Mouse (Mus musculus) mature B cell (primary cell): ENCODE data around the gene Gigyf1.

Source experiments
- in situ Hi-C: fragments of 300-500 bp; cut with MboI; formaldehyde crosslinking; loops from 2 replicates; pipeline ENCODE4 v1.14.3; 2019

Gene Gigyf1

GRCm38 (mm10) chr5:137533117-137533827 is 14.9 kb downstream of the Gigyf1 start, which contains the start of the genes Epo and Gnb2:
Epo (minus strand) TSS chr5:137533242.
Gnb2 (minus strand) TSS chr5:137533510.
- in situ Hi-C loops, result no loop called here

DNA sequence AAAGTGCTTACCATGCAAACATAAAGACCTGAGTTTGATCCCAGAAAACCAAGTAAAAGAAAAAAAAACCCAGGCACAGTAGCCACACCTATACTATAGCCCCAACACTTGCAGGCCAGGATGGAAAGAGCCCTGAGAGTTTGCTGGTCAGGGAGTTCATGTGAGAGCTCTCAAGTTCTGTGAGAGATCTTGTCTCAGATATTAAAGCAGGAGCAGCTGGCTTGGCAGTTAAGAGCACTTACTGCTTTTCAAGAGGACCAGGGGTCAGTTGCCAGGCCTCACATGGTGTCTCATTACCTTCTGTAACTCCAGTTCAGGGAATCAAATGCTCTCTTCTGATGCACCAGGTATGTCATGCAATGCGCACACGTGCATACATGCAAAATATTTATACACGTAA is 16.4 kb downstream of the Gigyf1 start:
- in situ Hi-C loops, result no loop called here

DNA sequence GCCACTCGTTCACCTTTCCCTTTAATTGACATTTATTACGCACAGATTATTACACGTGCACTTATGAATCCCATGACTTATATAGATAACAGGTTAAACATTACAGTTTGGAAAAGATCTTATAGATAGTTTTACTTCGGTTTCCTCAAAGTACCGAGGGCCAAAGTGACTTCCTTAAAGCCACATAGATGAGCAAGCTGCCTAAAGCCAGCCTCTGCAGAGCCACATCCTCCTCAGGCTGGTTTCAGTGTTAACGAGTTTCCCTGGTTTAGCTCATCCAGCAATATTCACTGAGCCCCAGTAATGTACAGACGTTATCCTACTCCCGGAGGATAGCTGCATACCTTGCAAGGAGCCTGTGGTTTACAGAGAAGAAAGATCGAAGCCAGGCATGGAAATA is 17.0 kb downstream of the Gigyf1 start:
- in situ Hi-C loops, result no loop called here

- in situ Hi-C loops, result no loop called here
Measured at GRCm38 (mm10) chr5:137537461-137537860, 19.1 kb downstream of the Gigyf1 start.

- in situ Hi-C loops, result no loop called here
Measured at GRCm38 (mm10) chr5:137539291-137539801, 21.0 kb downstream of the Gigyf1 start.

DNA sequence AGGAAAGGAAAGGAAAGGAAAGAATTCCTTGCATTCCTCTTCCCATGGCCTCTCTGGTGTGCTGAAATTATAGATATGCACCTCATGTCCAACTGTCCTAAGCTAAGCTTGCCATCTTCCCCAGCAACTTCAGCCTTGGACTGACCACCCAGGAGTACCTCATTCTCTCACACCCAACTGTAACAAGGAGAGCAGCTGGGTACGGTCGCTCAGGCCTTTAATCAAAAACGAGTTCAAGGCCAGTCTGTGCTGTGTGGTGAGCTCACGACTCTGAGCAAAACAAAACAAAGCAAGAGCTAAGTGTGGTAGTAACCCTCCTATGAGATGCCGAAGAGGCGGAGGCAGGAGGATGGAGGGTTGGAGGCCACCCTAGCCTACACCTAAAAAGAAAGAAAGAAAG is 22.6 kb downstream of the Gigyf1 start:
- in situ Hi-C loops, result no loop called here

- in situ Hi-C loops, result no loop called here
Measured at GRCm38 (mm10) chr5:137541768-137542540, 23.6 kb downstream of the Gigyf1 start.

GRCm38 (mm10) chr5:137544926-137545325 is 26.6 kb downstream of the Gigyf1 start:
- in situ Hi-C loops, result no loop called here

DNA sequence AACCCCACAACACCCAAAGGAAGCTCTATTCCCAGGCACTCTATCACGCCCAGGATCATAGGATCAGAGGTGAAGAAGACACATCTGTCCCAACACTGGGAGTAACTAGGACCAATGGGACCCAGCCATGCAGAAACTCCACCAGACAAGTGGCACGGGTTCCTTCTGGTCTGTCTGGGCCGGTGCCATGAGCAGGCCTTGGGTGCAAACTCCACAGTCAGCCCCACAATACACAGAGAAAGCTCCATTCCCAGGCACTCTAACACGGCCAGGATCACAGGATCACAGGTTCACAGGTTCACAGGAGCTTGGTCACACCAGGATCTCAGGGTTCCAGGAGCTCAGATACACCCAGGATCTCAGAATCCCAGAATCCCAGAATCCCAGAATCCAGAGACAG is 27.2 kb downstream of the Gigyf1 start:
- in situ Hi-C loops, result no loop called here

DNA sequence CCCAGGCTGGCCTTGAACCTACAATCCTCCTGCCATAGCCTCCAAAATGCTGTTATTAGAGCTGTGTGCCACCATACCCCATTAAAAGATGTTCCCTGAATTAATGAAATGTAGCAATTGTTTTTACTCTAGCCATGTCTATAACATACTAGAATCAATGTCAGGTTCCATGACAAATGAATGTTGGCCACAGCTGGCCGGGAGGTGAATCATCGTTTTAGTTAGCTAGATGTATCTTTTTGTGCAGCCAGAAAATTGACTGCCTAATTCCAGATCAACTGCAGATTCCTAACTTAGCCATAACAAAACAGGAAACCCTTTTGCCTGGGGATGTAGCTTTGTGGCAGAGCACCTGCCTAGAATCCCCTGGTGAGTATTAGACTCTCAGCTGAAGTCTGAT is 31.5 kb downstream of the Gigyf1 start:
- in situ Hi-C loops, result no loop called here

GRCm38 (mm10) chr5:137551119-137551518 is 32.8 kb downstream of the Gigyf1 start:
- in situ Hi-C loops, result no loop called here

GRCm38 (mm10) chr5:137553000-137553399 is 34.7 kb downstream of the Gigyf1 start:
- in situ Hi-C loops, result no loop called here

DNA sequence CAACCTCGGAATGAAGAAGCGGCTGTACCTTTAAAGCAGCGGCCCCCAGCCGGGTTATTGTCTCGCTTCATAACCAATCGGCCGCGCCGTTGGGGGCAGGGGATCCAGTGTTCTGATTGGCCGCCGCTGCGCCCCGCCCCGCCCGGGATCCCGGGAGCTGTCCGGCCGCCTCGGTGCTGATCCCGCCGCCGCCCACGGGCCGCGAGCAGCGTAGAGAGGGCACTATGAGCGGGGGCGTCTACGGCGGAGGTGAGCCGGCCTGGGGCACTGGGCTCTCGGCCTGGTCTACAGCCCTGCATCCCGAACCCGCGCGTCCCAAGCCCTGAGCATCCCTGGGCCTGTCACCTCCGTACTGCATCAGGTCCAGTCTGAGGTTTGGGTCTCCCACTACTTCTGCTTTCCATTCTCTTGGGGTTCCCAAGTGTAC is 35.1 kb downstream of the Gigyf1 start, which contains the start of gene Actl6b:
Actl6b (plus strand) TSS at position 107 of the 427 bp plus-strand sequence.
- in situ Hi-C loops, result no loop called here

- in situ Hi-C loops, result no loop called here
Measured at GRCm38 (mm10) chr5:137553898-137554297, 35.5 kb downstream of the Gigyf1 start.

GRCm38 (mm10) chr5:137561556-137561955 is 43.2 kb downstream of the Gigyf1 start:
- in situ Hi-C loops, result no loop called here

DNA sequence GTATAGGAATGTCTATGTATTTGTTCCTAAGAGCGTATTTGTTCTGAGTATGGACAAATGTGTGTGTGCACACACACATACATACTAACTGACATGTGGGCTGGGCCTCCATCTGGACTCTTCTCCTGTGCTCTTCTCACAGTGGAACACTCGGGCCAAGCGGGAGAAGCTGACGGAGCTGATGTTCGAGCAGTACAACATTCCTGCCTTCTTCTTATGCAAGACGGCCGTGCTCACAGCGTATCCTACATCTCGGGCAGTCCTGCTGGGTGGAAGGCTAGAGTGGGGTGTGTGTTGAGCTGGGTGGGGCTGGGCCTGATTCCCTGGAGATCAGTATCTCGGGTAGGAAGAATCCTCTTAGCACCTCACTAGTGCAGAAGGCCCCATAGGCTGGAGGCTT is 44.6 kb downstream of the Gigyf1 start:
- in situ Hi-C loops, result no loop called here

GRCm38 (mm10) chr5:137565744-137566143 is 47.4 kb downstream of the Gigyf1 start:
- in situ Hi-C loops, result no loop called here

DNA sequence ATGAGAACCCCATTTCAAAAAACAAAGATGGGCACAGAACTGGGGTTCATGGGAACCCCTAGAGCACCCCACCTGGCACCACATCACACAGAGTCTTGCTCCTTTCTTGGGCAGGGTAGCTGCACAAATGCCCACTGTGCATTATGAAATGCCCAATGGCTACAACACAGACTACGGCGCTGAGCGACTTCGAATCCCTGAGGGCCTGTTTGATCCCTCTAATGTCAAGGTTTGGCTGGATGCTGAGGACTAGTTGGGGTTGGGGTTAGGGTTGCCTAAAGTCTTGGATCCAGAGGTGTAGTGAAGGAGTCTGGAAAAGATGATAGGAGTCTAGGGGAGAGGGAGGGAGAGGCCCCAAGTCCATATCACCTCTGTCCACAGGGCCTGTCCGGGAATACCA is 48.1 kb downstream of the Gigyf1 start:
- in situ Hi-C loops, result no loop called here

DNA sequence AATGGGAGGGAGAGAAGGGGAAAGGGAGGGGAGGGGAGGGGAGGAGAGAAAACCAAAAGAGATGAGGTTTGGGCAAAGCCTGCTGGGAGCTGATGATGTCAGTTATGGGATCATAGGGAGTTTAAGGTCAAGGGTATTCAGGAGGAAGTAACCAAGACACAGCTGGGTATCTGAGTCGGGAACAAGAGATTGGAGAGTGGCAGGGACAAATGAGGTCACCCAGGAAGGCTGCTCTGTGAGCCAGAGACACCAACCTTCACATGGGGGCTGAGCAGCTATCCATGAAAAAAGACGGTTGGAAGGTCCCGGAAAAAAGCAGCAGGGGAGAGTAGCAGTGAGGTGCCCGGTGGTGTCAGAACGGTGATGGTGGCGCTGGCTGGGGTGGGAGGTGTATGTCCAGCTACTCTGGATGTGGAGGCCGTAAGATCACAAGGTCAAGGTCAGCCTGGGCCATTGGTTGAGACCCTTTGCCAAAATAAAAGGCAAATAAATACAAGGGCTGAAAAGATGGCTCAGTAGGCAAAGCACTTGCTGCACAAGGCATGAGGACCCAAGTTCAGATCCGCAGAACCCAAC is 50.0 kb downstream of the Gigyf1 start:
- in situ Hi-C loops, result no loop called here

- in situ Hi-C loops, result no loop called here
Measured at GRCm38 (mm10) chr5:137569031-137569430, 50.7 kb downstream of the Gigyf1 start.

DNA sequence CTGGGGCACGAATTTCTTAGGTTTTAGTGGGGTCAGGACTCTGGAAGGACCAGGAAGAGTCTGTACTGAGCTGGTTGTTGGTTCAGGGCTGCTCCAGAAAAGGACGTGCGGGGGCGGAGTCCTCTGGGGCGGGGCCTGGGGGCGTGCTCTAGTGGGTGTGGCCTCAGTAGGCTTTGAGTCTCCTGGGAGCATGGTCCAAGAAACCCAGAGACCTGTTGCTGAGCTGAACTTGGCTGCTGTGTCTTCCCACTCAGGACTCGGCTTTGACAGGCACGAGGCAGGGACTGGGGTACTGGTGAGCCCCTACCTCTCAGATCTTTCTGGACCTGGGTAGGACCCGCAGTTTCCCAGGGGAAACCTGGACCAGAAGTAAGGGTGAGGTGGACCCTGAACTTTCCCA is 51.3 kb downstream of the Gigyf1 start, which contains the start of gene Tfr2:
Tfr2 (plus strand) TSS at position 176 of the 400 bp plus-strand sequence.
- in situ Hi-C loops, result no loop called here

GRCm38 (mm10) chr5:137570181-137570580 is 51.8 kb downstream of the Gigyf1 start:
- in situ Hi-C loops, result no loop called here
